Mouse (Mus musculus): ENCODE data around the gene Nub1. TPM values are rescaled to one million over a fixed set of nuclear protein-coding genes. Genes with fewer than 3 reads are reported as not detected.
A peak's percentile ranks its signal among the peaks of the same experiment; 100 is the strongest.

Gene Nub1
- polyA plus RNA-seq, 1 experiment = 44.1 TPM

DNA sequence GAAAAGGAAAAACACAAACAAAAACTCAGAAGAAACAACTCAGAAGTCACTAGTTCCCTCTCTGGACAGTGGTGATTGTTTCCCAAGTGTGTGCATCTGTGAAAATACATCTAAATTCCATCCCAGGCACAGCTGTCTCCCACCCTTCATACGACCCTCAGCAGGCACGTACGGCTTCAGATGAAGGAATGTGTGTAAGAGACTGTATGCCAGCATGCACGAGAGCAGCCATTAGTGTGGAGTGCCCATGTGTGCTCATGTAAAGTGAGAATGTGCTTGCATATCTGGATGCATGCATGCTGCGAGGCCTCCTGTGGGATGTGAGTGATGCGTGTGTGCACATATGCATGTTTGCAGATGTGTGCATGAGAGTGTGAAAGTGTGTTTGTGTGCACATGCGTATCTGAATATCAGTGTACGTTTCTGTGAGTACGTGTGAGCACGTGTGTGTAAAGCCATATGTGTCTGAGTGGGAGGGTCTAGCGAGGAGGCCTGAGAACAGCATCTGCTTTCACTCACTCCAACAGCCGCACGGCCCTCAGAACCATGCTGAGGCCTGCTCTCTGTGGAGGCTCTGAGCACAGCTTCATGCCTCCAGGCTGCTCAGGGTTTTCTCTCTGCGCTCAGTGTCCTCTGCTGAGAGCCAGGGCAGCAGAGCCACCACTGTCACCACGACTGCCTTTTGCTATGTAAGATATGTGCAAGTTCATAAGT lies 56.0 kb downstream of the Nub1 start:
- no peak overlapping the region for H3K27ac ChIP-seq (ENCODE audit: insufficient read depth, low read depth, low read length)

GRCm38 (mm10) chr5:24743956-24744355 lies 58.6 kb downstream of the Nub1 start:
- 90% methylated on average over 10 of the region's 10 CpGs for WGBS

More for the DNA sequence above, 56.0 kb downstream of the Nub1 start:
- no peak overlapping the region for H3K4me3 ChIP-seq (ENCODE audit: low read depth, low read length)
- 83% methylated on average over 15 of the region's 15 CpGs for WGBS
- H3K27me3 ChIP-seq (ENCODE audit: control insufficient read depth, insufficient read depth, low read length) = no peaks in the 10 kb centered on the region
- H3K36me3 ChIP-seq (ENCODE audit: control insufficient read depth, insufficient read depth, low read length) = no peaks in the 10 kb centered on the region
- TF ChIP-seq POLR2A (IDR thresholded peaks at IDR 0.05; ENCODE audit: low read depth, low read length) (no peak), CTCF (IDR thresholded peaks at IDR 0.05; ENCODE audit: extremely low read depth, insufficient read length, insufficient replicate concordance, low read depth, low read length) (no peak)
- H3K4me1 ChIP-seq (ENCODE audit: control insufficient read depth, insufficient read depth, insufficient read length, low read length) = no peaks in the 10 kb centered on the region

DNA sequence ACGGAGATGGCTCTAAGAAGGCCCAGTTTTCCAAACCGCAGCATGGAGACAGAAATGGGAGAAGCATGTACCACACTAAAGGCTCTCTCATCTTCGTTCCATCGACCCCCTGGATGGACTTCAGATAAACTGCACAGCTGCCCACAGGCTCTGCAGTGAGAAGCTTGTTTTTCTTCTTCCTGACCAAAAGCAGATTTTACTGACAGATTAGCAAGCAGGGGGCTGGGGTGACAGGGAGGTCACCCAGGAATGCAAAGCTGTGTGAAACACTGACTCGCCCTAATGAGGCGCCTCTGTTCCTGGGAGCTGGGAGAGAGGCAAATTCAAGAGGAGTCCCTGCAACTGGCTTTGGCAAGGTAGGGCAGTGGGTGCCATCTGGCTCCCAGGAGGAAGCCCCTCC lies 62.2 kb downstream of the Nub1 start:
- no peak for TF ChIP-seq CTCF (IDR thresholded peaks at IDR 0.05; ENCODE audit: extremely low read depth, insufficient read length, insufficient replicate concordance, low read depth, low read length)
- no peak for TF ChIP-seq POLR2A (IDR thresholded peaks at IDR 0.05; ENCODE audit: low read depth, low read length)

More at GRCm38 (mm10) chr5:24743956-24744355, 58.6 kb downstream of the Nub1 start:
- Histone ChIP-seq H3K4me3 (ENCODE audit: low read depth, low read length) (no peak overlapping the region), H3K27ac (ENCODE audit: insufficient read depth, low read depth, low read length) (no peak overlapping the region), H3K36me3 (ENCODE audit: control insufficient read depth, insufficient read depth, low read length) (no peaks in the 10 kb centered on the region), H3K4me1 (ENCODE audit: control insufficient read depth, insufficient read depth, insufficient read length, low read length) (no peaks in the 10 kb centered on the region; the same call in 1 of the 2 replicates), H3K27me3 (ENCODE audit: control insufficient read depth, insufficient read depth, low read length) (no peaks in the 10 kb centered on the region)
- TF ChIP-seq POLR2A (IDR thresholded peaks at IDR 0.05; ENCODE audit: low read depth, low read length) = no peak
- no peak for TF ChIP-seq CTCF (IDR thresholded peaks at IDR 0.05; ENCODE audit: extremely low read depth, insufficient read length, insufficient replicate concordance, low read depth, low read length)

GRCm38 (mm10) chr5:24749731-24750130 lies 64.4 kb downstream of the Nub1 start:
- WGBS = 61% methylated on average over 5 of the region's 5 CpGs
- TF ChIP-seq CTCF (IDR thresholded peaks at IDR 0.05; ENCODE audit: extremely low read depth, insufficient read length, insufficient replicate concordance, low read depth, low read length) (no peak), POLR2A (IDR thresholded peaks at IDR 0.05; ENCODE audit: low read depth, low read length) (no peak)
- no peaks in the 10 kb centered on the region for H3K36me3 ChIP-seq (ENCODE audit: control insufficient read depth, insufficient read depth, low read length)

More for the DNA sequence above, 62.2 kb downstream of the Nub1 start:
- no peak overlapping the region for H3K27ac ChIP-seq (ENCODE audit: insufficient read depth, low read depth, low read length)
- H3K4me1 ChIP-seq (ENCODE audit: control insufficient read depth, insufficient read depth, insufficient read length, low read length) = peaks cover 16% of the 10 kb centered on the region
- H3K4me3 ChIP-seq (ENCODE audit: low read depth, low read length) = no peak overlapping the region
- no peaks in the 10 kb centered on the region for H3K36me3 ChIP-seq (ENCODE audit: control insufficient read depth, insufficient read depth, low read length)
- no peaks in the 10 kb centered on the region for H3K27me3 ChIP-seq (ENCODE audit: control insufficient read depth, insufficient read depth, low read length)
- 34% methylated on average over 6 of the region's 6 CpGs for WGBS

DNA sequence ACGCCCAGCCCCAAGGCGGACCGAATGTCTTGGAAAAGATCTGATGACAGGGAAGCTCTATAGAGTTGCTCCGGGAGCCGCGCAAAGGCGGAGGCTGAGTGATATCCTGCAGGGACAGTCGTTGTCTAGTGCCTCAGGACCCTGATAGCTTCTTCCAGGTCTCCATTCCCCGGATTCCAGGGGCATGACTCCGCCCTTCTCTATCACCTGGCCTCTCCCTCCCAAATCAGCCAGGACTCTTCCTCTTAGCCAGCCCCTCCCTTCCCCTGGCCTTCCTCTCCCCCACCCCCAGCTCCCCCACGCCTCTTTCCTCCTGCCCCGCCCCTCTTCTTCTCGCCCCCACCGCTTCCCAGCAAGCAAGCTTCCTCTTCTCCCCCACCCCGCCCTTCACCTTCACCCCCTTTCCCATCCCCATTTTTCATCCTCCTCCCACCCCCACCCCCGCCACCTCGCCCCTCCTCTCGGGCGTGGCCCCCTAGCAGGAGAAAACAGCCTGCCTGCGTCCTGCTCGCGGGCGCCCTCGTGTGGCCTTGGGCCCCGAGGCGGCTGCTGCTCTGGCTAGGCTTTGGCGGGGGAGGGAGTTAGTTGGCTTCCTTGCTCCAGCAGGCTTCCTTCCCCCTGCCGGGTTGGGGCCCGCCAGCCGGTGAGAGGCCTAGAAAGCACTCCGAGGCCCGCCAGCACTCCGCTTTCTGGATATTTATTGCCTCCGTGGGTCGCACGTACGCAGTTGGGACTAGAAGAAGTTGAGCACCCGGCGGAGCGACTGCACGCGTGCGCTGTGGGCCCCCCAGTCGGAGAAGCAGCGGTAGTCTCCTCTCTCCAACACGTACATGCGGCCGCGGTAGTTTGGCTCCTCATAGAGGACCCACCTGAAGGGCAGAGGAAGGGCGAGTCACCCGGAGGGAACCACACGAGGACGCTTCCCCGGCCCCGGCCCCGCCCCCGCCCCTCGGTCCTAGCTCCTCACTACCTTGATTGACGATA lies 65.3 kb downstream of the Nub1 start:
- Histone ChIP-seq H3K36me3 (ENCODE audit: control insufficient read depth, insufficient read depth, low read length) (no peaks in the 10 kb centered on the region), H3K27me3 (ENCODE audit: control insufficient read depth, insufficient read depth, low read length) (no peaks in the 10 kb centered on the region), H3K27ac (ENCODE audit: insufficient read depth, low read depth, low read length) (peak overlapping the region; percentile 80), H3K4me1 (ENCODE audit: control insufficient read depth, insufficient read depth, insufficient read length, low read length) (peaks cover 16% of the 10 kb centered on the region), H3K4me3 (ENCODE audit: low read depth, low read length) (peak overlapping the region; percentile 96)
- WGBS = 3% methylated on average over 58 of the region's 59 CpGs
- TF ChIP-seq POLR2A (IDR thresholded peaks at IDR 0.05; ENCODE audit: low read depth, low read length) (peak; percentile 65), CTCF (IDR thresholded peaks at IDR 0.05; ENCODE audit: extremely low read depth, insufficient read length, insufficient replicate concordance, low read depth, low read length) (peak; percentile 86)

More at GRCm38 (mm10) chr5:24749731-24750130, 64.4 kb downstream of the Nub1 start:
- H3K27me3 ChIP-seq (ENCODE audit: control insufficient read depth, insufficient read depth, low read length) = no peaks in the 10 kb centered on the region
- H3K4me3 ChIP-seq (ENCODE audit: low read depth, low read length) = peak overlapping the region; percentile 96; the same call in 1 of the 2 replicates
- H3K27ac ChIP-seq (ENCODE audit: insufficient read depth, low read depth, low read length) = no peak overlapping the region
- H3K4me1 ChIP-seq (ENCODE audit: control insufficient read depth, insufficient read depth, insufficient read length, low read length) = peaks cover 16% of the 10 kb centered on the region

DNA sequence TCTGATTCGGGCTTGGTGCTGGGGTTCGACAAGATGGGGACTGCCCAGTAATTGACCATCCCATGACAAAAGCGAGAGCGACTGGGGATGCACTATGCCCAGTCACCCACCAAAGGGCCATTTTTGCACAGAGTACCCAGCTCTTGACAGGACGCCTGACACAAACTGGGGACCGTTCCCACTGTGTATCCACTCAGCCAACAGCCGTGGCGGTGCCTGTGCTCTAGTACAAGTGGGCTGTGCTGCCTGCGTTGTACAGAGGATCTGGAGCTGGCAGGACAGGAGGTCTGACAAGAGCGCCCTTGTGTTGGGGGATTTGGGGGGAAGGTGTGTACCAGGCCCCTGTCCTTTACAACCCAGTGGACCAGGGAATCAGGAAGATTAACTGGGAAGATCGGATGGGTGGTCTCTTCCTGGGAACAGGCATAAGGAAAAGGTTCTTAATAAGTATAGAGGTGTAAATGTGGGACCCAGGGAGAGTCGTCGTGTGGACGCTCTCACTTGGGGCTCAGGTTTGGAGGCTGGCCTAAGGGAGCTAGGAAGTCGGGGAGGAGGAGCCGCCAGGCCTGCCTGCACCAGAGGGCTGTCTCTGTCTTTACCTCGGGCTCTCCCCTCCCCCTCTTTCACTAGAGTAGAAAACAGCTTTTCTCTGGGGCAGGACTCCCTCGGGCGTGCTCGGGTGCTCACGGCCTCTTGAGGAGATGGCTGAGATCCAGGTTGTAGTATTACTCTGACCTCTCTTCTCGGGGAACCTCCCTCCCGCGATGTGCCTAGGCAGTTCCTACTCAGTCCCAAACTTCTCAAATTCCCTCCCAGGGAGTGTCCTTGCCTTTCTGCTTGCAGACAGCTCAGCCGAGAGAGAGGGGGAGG lies 66.2 kb downstream of the Nub1 start:
- no peaks in the 10 kb centered on the region for H3K36me3 ChIP-seq (ENCODE audit: control insufficient read depth, insufficient read depth, low read length)
- H3K27me3 ChIP-seq (ENCODE audit: control insufficient read depth, insufficient read depth, low read length) = no peaks in the 10 kb centered on the region
- peak overlapping the region; percentile 96 for H3K4me3 ChIP-seq (ENCODE audit: low read depth, low read length)
- peak overlapping the region; percentile 33 for H3K27ac ChIP-seq (ENCODE audit: insufficient read depth, low read depth, low read length)
- TF ChIP-seq CTCF (IDR thresholded peaks at IDR 0.05; ENCODE audit: extremely low read depth, insufficient read length, insufficient replicate concordance, low read depth, low read length) (no peak), POLR2A (IDR thresholded peaks at IDR 0.05; ENCODE audit: low read depth, low read length) (peak; percentile 37; the same call in 1 of the 2 replicates)
- H3K4me1 ChIP-seq (ENCODE audit: control insufficient read depth, insufficient read depth, insufficient read length, low read length) = peaks cover 16% of the 10 kb centered on the region
- WGBS = 2% methylated on average over 25 of the region's 25 CpGs
